Mouse (Mus musculus): ENCODE measurements around the gene Sox8. TPM values are rescaled to one million over a fixed set of nuclear protein-coding genes. Genes with fewer than 3 reads are reported as not detected.

Gene Sox8
- polyA plus RNA-seq, 1 experiment from 2014 or later = 13.1 TPM

GRCm38 (mm10) chr17:25518144-25518543 lies 52.3 kb downstream of the Sox8 start:
- H3K27ac ChIP-seq (replicated peaks) = no peak overlapping the region
- H3K9ac ChIP-seq = no peak overlapping the region
- H3K4me3 ChIP-seq (replicated peaks) = no peak overlapping the region
- no peaks in the 10 kb centered on the region for H3K36me3 ChIP-seq
- H3K4me2 ChIP-seq (replicated peaks) = no peak overlapping the region
- H3K9me3 ChIP-seq (replicated peaks) = no peaks in the 10 kb centered on the region
- H3K4me1 ChIP-seq = peaks cover 30% of the 10 kb centered on the region
- no peaks in the 10 kb centered on the region for H3K27me3 ChIP-seq
- 89% methylated on average over 17 of the region's 17 CpGs for WGBS
- no peak; the same call in 1 of the 2 replicates for ATAC-seq (ENCODE audit: insufficient number of reproducible peaks, low FRiP score, low TSS enrichment, low read depth)

GRCm38 (mm10) chr17:25516315-25516714 lies 54.2 kb downstream of the Sox8 start:
- H3K27me3 ChIP-seq = no peaks in the 10 kb centered on the region
- no peak for ATAC-seq (ENCODE audit: insufficient number of reproducible peaks, low FRiP score, low TSS enrichment, low read depth)
- no peaks in the 10 kb centered on the region for H3K9me3 ChIP-seq (replicated peaks)
- 39% methylated on average over 5 of the region's 5 CpGs for WGBS
- peaks cover 24% of the 10 kb centered on the region for H3K4me1 ChIP-seq
- no peak overlapping the region for H3K9ac ChIP-seq
- H3K36me3 ChIP-seq = no peaks in the 10 kb centered on the region
- H3K27ac ChIP-seq (replicated peaks) = no peak overlapping the region
- H3K4me2 ChIP-seq (replicated peaks) = no peak overlapping the region
- H3K4me3 ChIP-seq (replicated peaks) = no peak overlapping the region

Other genes with a start within 250 kb of the Sox8 start
- gene Tpsab1, start 225.1 kb downstream of the Sox8 start, polyA plus RNA-seq (2015; fragmentation: Nextera tagmentation; extraction: Ambion mirVana) = 4.1 and 6.2 TPM in 2 replicates
- gene Tpsb2, start 204.4 kb downstream of the Sox8 start, polyA plus RNA-seq (2015; fragmentation: Nextera tagmentation; extraction: Ambion mirVana) = 167 and 237 TPM in 2 replicates
- 10.3 and 10.9 TPM in 2 replicates for gene Tpsg1, start 201.4 kb downstream of the Sox8 start, polyA plus RNA-seq (2015; fragmentation: Nextera tagmentation; extraction: Ambion mirVana)
- 4.3 and 5.7 TPM in 2 replicates for gene Cacna1h, start 136.9 kb downstream of the Sox8 start, polyA plus RNA-seq (2015; fragmentation: Nextera tagmentation; extraction: Ambion mirVana)
- 3.5 and 6.2 TPM in 2 replicates for gene Tekt4, start 116.1 kb downstream of the Sox8 start, polyA plus RNA-seq (2015; fragmentation: Nextera tagmentation; extraction: Ambion mirVana)
- gene Sstr5, start 73.4 kb downstream of the Sox8 start, polyA plus RNA-seq (2015; fragmentation: Nextera tagmentation; extraction: Ambion mirVana) = 0.17 and 0.27 TPM in 2 replicates
- gene Lmf1, start 8.4 kb upstream of the Sox8 start, polyA plus RNA-seq (2015; fragmentation: Nextera tagmentation; extraction: Ambion mirVana) = 29.0 and 31.4 TPM in 2 replicates
- gene Gng13, start 146.5 kb upstream of the Sox8 start, polyA plus RNA-seq (2015; fragmentation: Nextera tagmentation; extraction: Ambion mirVana) = 23.7 and 44.9 TPM in 2 replicates
- 22.6 and 24.5 TPM in 2 replicates for gene Chtf18, start 156.7 kb upstream of the Sox8 start, polyA plus RNA-seq (2015; fragmentation: Nextera tagmentation; extraction: Ambion mirVana)
- 25.1 and 26.0 TPM in 2 replicates for gene Rpusd1, start 157.0 kb upstream of the Sox8 start, polyA plus RNA-seq (2015; fragmentation: Nextera tagmentation; extraction: Ambion mirVana)
- gene Mslnl, start 165.4 kb upstream of the Sox8 start, polyA plus RNA-seq (2015; fragmentation: Nextera tagmentation; extraction: Ambion mirVana) = 2.4 and 3.9 TPM in 2 replicates
- gene Msln, start 183.7 kb upstream of the Sox8 start, polyA plus RNA-seq (2015; fragmentation: Nextera tagmentation; extraction: Ambion mirVana) = 24.2 and 31.4 TPM in 2 replicates
- gene Narfl, start 203.1 kb upstream of the Sox8 start, polyA plus RNA-seq (2015; fragmentation: Nextera tagmentation; extraction: Ambion mirVana) = 26.9 and 27.1 TPM in 2 replicates
- 62.0 and 67.2 TPM in 2 replicates for gene Haghl, start 215.0 kb upstream of the Sox8 start, polyA plus RNA-seq (2015; fragmentation: Nextera tagmentation; extraction: Ambion mirVana)
- gene Ccdc78, start 215.9 kb upstream of the Sox8 start, polyA plus RNA-seq (2015; fragmentation: Nextera tagmentation; extraction: Ambion mirVana) = 2.9 and 4.8 TPM in 2 replicates
- 95.7 and 99.3 TPM in 2 replicates for gene Fam173a, start 222.2 kb upstream of the Sox8 start, polyA plus RNA-seq (2015; fragmentation: Nextera tagmentation; extraction: Ambion mirVana)
- not detected in 2 replicates for gene AC134908.4, start 225.0 kb upstream of the Sox8 start, polyA plus RNA-seq (2015; fragmentation: Nextera tagmentation; extraction: Ambion mirVana)
- gene Metrn, start 226.4 kb upstream of the Sox8 start, polyA plus RNA-seq (2015; fragmentation: Nextera tagmentation; extraction: Ambion mirVana) = 41.8 and 44.8 TPM in 2 replicates
- 3.8 and 4.0 TPM in 2 replicates for gene Fbxl16, start 238.4 kb upstream of the Sox8 start, polyA plus RNA-seq (2015; fragmentation: Nextera tagmentation; extraction: Ambion mirVana)